Mouse (Mus musculus) spleen, adult 12 weeks (tissue): Measurements from ENCODE around the gene Rwdd2b.

Source experiments
- DNase-seq: peaks from one replicate; pipeline ENCODE4 v3.0.0; 2022; ENCODE audit warnings: low spot score

The Rwdd2b gene

DNA sequence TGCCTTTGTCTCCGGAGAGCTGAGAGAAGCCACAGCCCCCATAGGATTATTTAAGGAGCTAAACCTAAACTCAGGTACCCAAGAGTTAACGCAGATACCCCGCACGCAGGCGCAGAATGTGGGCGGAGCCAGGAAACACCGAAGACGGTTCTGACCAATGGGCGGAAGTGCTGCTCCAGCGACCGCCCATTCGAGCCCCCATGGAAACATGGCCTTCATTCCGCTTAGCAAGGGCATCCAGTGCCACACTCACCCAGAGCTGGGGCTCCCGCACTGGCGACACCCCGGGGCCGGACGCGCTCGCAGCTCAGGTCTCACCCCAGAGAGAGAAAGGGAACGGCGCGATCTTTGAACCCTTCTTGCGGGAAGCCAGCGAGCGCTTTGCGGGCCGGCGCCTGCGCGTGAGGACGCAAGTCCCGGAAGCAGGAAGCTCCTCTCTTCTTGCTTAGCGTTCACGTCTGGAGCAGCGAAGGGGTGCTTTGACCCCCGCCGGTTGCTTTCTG, at the start of gene Rwdd2b:
TSS of gene Rwdd2b (minus strand) at position 390 of the 503 bp plus-strand sequence.
- peak; percentile 94 for DNase-seq

DNA sequence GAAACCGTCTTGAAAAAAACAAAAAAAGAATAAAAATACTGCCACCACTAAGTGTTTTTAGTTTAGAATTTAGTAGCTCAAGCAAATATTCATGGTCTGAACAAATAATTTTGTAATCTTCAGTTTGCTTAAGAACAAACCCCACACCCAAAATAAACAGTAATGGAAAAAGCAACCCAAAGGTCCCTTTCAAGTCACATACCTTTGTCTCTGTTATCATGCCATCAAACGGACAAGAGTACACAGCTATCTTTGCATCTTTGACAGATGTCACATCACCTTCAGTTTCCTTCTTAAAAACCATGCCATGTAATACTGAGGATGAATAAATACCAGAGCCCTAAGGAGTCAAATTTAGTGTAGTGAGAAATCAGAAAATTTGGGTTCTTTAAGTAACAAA, 48.2 kb upstream of the Rwdd2b start:
- no peak for DNase-seq

DNA sequence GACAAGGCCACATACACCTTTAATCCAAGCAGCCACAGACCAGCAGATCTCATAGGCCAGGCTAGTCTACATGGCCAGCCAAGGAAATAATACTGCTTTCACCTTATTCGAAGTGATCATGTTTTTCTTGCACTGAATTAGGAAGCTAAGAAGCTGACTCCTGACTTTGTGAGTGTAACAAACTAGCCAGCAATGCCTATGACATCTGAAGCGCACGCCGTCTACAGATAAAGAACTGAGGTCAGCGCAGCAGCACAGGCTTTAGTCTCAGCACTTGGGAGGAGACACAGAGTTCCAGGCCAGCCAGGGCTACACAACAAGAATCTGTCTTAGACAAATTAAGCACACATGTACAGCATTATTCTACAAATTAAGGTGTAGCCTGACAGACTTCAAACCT, 46.4 kb upstream of the Rwdd2b start:
- DNase-seq: no peak

DNA sequence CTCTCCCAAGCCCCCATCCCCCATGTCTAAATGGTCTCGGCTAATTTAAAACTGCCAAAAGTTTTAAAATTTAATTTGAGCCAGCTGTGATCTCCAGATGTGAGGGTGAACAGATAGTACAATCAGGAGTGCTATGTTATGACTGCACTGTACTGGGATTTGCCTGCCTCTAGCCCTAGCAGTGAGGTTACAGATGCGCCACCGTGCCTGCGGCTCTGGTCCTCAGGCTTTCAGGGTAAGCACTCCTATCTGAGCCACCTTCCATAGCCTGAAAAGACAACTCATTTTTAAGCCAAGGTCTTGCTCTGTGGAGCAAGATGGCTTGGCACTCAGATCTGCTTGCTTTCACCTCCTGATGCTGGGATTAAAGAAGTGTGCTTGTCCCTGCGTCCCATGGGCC, 44.0 kb upstream of the Rwdd2b start:
- no peak for DNase-seq

DNA sequence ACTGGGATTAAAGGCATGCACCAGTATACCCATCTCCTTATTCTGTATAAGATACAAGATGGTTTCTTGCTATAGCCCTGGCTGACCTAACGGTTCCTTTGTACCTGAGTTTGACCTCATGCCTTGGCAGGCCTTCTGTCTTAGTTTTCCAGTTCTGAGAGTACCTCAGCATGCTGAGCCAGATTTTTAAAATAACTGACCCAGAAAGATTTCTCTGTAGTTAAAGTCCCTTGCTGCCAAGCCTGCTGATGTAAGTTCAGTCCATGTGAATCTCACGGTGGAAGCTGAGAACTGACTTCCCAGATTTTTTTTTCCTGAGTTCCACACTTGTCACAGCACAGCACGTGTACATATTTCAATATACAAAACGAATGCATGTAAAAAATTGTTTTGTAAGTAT, 30.2 kb upstream of the Rwdd2b start:
- no peak for DNase-seq

DNA sequence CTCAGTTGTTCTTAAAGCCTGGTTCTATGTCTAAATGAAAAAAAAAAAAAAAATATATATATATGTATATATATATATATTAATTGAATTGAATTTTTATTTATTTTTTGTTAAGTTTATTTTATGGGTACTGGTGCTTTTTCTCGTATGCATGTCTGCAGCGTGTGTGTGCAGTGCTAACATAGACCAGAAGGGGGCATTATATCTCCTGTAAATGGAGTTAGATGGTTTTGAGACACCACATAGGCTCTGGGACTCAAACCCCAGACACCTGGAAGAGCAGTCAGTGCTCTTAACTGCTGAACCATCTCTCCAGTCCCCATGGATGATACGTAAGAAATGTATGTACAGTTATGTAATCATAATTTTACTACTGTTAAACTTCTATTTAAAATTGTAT, 18.4 kb upstream of the Rwdd2b start:
- no peak for DNase-seq

DNA sequence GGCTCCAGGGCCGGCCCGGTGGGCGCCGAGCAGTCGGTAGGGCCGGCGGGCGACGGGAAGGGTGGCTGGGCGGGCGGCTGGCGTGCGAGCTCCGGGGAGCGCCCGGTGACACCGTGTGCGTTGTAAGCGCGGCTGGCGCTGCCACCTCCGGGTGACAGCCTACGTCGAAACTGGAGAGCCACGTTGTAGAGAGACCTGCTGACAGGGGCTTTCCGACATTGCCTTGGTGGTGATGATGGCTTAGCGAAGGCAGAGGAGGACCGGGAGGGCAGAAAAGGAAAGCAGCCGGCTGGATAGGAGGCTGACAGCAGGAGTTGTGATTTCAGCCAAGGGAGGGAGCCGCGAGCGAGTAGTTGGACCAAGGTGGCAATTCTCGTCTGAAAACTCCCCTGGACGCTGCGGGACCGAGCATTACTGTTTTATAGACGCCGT, 14.8 kb upstream of the Rwdd2b start:
- no peak for DNase-seq

DNA sequence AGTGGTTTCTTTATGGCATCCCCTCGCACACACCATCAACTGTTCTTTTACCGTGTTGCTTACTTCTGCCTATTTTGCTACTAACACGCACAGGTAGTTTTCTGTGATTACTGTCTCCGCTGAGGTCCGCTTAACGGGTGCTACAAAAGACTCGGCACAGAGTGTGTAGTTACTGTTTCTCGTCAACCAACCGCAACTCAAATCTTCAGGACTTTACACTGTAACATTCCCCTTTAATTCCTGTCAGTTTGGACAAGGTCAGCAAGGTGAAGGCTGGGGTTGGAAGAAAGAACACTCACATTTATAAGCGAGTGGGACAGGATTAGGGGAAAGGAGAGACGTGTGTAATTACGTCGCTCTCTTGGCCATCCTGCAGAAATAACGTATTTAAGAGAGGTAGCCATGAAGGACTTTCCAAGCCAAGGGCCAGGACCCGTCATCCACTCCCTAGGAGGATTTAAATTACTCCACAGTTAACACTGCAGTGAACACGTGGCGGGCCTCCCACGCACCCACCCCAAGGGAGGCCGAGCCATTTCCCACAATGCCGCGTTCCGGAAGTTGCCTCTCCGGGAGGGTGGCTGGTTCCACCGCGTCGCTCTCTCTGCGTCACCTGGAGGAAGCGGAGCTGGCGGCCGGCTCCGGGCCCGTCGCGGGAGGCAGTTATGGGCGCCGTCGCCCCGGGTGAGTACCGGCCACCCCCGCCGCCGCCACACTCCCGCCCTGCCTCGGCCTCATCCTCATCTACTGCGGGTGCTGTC, 14.2 kb upstream of the Rwdd2b start, which contains the start of gene Usp16:
TSS of gene Usp16 (plus strand) at position 285 of the 761 bp plus-strand sequence.
- DNase-seq: peak; percentile 80

DNA sequence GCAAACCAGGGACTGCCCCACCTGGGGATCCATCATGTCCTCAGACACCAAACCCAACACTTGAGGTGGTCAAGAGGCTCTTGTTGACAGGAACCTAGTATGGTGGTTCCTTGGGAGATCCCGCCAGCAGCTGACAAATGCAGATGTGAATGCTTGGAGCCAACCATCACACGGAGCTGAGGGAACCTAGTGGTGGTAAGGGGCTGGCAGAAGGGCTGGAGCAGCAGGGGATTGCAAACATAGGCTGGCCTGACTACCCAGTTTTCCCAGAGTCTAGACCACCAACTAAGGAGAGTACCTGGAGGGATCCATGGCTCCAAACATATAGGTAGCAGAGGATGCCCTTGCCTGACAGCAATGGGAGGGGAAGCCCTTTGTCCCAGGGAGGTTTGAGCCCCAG, 12.9 kb upstream of the Rwdd2b start:
- DNase-seq: no peak

DNA sequence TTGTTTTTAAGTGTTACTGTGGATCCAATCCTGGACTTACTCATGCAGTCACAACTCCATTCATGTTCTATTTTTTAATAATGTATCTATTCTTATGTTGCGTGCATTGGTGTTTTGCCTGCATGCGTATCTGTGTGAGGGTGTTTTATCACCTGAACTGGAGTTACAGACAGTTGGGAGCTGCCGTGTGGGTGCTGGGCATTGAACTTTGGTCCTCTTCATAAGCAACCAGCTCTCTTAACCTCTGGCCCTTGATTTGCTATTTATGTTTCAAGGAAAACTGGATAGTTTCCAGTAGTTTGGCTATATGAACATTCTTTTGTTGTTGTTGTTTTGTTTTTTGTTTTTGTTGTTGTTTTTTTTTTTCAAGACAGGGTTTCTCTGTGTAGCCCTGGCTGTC, 5.2 kb upstream of the Rwdd2b start:
- DNase-seq: no peak

DNA sequence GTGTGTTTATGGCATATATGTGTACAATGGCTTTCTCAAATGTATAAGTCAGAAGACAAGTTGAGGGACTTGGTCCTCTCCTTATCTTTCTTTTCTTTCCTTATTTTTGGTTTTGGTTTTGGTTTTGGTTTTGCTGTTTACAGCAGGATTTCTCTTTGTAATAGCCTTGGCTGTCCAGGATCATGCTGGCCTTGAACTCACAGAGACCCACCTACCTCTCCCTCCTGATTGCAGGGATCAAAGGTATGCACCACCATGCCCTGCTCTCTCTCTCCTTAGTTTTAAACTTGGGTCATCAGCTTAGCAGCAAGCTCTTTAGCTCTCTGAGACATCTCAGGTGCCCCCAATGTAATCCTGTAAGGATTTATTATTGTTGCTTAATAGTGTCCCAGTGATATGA, 4.7 kb upstream of the Rwdd2b start:
- DNase-seq: no peak

DNA sequence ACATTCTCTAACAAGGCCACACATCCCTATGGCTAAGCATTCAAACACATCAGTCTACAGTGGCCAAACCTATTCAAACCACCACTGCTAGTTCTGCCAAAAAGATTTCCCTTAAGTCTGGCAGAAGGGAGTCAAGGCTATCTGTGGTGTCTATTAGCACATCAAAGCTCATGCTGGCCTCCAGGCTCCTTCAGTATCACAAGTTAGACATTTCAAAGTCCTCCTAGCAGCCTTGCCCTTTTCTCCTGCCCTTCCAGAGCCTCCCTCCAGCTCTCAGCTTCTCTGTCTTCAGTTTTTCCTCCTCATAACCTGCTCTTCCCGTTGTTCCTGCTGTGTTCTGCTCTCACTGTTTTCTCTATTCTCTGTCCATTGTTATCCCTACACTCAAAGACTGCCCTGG, 3.7 kb upstream of the Rwdd2b start:
- DNase-seq: no peak

DNA sequence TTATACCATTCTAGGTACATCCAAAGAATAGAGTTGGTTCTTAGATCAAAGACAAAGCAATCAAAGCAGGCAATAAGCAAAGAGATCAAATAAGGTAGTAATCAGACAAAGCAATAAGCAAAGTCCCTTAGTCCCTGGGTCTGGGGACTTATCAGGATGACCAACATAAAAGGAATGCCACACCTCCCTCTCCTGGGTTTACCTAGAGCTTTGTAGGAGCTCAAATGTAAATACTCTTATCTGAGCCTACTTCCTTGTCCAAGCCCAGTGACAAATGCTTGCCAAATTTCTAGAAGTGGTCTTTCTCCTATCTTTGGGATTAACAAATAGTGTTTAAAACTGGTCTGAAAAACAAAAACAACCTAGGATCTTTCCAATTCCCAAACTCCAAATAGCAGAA, 2.9 kb upstream of the Rwdd2b start:
- no peak for DNase-seq

DNA sequence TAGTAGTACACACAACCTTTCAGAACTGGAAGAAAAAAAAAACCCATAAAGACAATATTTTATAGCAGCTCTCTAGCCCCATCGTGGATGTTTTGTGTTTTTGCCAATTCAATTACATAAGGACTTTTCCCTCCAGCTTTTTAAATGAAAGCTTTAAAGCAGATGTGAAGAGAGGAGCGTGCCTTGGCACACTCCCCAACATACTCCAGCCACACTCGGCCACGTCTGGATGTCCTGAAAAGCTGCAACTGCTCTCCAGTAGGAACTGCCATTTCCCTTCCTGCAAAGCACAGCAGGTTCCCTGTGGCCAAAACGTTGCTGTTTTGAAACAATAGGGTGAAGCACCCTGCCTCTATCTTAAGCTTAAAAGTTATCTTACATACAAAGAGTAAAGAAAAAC, 1.9 kb upstream of the Rwdd2b start:
- no peak for DNase-seq

DNA sequence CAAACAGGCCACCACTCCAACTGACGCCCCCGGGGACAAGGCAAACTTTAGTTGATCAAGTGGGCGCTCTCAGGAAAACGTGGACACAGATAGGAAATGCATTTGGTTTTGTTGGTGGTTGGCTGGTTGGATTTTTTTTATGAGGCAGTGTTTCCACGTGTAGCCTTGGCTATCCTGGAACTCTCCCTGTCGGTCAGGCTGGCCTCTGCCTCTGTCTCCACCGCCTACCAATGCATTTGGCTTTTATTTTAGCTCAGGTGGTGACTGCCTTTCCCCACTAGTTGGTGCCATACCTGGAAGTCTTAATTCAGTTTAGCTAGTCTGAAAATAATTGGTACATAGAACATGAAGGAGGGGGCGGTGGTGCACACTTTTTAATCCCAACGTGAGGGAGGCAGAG, 716 bp upstream of the Rwdd2b start:
- no peak for DNase-seq

DNA sequence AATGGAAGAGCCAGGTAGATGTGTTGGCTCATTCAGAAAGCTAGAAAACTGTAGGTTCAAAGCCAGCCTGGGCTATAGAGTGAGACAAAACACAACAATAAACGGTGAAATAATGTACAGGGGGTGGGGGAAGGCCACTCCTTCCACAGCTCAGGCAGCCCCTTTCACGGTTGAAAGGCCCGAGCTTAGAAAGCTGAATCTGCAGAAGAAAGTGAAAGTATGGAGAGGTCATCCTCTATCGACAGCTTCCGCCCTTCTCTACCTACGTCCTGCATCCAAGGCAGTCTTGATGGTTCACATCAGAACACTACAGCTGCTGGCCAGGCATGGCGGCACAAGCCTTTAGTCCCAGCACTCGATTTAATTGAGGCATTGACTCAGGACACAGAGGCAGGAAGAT, 1.7 kb downstream of the Rwdd2b start:
- DNase-seq: no peak

DNA sequence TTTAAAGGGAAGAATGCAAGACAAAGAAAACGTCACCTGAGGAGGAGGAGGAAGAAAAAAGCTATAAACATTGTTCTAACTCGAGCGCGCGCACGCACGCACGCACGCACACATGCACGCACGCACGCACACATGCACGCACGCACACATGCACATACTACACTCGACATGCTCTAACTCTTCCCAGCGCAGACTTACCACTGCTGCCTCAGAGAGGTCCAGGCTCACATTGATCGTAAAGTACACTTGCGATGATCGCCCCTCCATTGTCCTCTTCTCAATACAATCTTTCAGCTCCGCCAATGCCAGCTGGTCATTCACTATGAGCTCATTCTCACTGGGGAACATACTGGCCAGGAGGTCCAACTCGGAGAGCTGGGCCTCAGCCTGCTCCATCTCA, 3.3 kb downstream of the Rwdd2b start:
- no peak for DNase-seq

DNA sequence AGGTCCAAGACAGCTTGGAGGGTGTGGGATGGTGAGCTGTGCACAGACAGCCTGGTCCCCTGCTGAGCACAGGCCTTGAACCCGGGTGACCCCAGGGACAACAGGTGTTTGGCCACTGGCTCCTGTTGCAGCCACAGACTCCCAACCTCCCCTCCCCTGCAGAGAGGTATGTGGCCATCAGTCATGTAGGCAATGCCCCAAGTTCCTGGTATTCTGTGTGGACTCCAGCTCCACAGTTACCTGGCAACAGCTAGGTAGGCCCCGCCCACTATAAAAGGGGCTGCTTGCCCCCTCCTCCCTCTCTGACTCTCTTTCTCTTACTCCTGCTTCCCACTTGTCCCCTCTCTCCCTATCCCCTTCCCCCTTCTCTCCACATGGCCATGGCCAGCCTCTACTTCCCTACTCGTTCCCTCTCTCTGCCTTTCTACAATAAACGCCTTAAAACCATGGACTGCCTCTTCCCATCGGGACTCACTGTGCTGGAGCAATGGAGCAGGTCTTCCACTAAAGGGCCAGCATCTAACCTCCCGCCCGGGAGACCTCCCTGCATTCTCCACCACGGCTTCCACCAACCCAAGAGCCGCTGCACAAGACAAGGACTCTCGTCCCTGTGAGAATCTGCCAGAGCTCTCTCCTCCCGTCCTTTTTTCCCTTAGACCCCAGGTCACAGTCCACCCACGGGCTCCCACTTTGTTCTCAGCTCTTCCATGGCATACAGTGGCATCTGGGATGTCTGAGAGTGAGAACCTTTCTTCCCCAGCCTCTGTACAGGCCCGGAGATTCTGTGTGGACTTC, 4.8 kb downstream of the Rwdd2b start:
- DNase-seq: no peak

DNA sequence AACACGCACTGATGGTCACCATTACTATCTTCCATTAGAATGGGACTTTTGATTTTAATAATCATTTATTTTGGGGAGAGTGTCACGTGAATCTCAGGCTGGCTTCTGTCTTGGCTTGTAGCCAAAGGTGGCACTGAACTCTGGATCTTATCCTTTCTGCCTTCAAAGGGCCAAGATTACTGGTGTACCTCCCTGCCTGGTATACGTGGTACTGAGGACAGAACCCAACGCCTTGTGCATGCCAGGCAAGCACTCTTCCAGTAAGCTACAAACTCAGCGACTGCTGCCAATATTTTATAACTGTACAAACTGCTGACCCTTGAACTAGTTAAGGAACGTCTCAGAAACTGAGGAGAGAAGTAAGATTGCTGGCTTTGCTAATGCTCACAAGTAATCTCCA, 5.4 kb downstream of the Rwdd2b start:
- DNase-seq: no peak

DNA sequence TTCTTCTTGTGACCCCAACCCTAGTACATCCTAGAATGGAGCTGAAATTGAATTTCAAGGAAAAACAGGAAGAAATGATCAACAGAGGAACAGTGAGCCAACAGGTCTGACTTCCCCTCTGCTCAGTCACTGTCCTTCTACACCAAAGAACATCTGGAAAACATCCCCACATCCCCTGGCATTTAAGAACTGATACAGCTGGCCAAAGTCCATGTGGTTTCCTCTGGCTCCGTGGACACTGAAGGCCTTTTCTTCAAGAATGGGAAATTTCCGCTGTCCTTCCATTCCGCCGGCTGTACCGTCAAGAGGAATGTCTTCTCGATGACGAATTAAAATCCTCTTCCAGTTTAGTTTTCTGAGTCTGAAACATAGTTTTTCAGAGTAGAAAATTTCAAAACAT, 6.1 kb downstream of the Rwdd2b start:
- DNase-seq: no peak

DNA sequence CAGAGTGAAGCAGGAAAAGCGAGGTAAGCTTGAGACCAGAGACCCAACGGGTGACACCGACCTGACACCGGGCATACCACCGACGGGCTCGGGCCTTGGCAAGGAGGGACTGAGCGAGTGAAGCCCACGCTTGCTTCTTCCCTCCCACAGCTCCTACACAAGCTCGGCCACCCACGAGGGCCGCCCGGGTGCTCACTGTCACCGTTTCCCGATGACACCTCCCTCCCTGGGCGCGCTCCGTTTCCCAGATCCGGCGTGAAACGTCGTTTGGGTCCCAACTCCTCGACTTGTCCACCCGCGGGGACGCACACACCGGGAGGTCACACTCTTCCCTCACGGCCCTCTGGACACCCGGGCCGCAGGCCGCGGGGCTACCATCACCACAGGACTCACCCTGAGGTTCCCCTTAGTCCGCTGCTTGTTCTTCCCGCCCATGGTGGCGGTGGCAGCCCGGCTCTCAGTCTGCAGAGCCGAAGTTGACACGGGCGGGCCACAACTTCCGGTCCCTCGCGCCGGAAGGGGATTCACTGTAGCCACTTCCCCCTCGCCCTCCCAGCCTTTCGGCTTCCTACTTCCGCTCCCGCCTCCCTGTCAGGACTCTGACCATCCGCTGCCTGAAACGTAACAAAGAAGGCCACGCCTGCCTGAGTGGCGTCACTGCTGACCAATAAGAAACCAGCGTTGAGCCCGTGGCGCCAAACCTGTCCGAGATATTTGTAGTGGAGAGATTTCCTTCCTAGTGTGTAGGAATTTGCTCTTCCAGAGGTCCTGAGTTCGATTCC, 8.1 kb downstream of the Rwdd2b start, which contains the start of gene Ltn1:
TSS of gene Ltn1 (minus strand) at position 580 of the 782 bp plus-strand sequence.
- DNase-seq: peak; percentile 94

DNA sequence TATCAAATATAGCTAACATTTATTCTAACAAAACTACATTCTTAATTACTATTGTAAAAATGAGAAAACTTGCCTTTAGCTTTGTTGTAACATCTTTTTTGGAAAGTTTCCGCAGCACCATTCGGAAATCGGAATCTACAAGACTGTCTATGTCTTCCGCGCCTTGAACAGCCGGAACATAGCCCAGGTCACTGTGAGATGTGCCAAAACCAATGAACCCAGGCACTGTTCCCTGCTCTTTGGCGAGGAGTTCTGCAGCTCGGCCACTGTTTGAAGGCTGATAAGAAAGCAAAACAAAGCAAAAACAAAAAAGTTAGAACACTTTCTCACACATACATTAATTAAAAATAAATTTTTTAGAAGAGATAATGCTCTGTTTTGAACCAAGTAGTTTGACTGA, 12.9 kb downstream of the Rwdd2b start:
- DNase-seq: no peak
